Comparison of ENCODE assay signal across 9 mouse cellular contexts in genomic region chr9:76235945-76236503, GRCm38 (mm10). TPM values are rescaled to one million over a fixed set of nuclear protein-coding genes. Genes with fewer than 3 reads are reported as not detected.
DNase-seq lines count a peak whose midpoint lies in the region; ATAC-seq and TF ChIP-seq lines count a peak whose summit lies in the region.
"Had no signal": no experiment of that assay in that cellular context is flagged by ENCODE, and none has a peak within 500 bp of the region (broad histone marks: within the 10 kb centered on the region; RNA-seq: fewer than 3 reads in every experiment).

No protein-coding gene starts in this region.

- no peaks in the 10 kb centered on the region for H3K4me1 ChIP-seq in forebrain, embryonic 14.5 days (ENCODE audit: control insufficient read depth, insufficient read depth, low read length)
- H3K4me1 ChIP-seq in hindbrain, embryonic 14.5 days (replicated peaks; ENCODE audit: control insufficient read depth, insufficient read depth, low read length): no peaks in the 10 kb centered on the region
- no peaks in the 10 kb centered on the region for H3K4me1 ChIP-seq in lung, embryonic 15.5 days

- H3K36me3 ChIP-seq in forebrain, embryonic 14.5 days (ENCODE audit: control insufficient read depth, insufficient read depth, low read length): no peaks in the 10 kb centered on the region
- H3K36me3 ChIP-seq in hindbrain, embryonic 14.5 days (replicated peaks; ENCODE audit: control insufficient read depth, insufficient read depth): no peaks in the 10 kb centered on the region
- H3K36me3 ChIP-seq in lung, embryonic 15.5 days: no peaks in the 10 kb centered on the region

- DNase-seq in left cerebral cortex, adult 2 months (ENCODE audit: extremely low spot score in 1 of 2, low spot score in 2 of 2): no peak
- no peak for DNase-seq in left cerebral cortex, postnatal 25 days (ENCODE audit: low spot score in 2 of 2)
- DNase-seq in brain, embryonic 14.5 days (ENCODE audit: low read depth): peak; percentile 71
- DNase-seq in forebrain, embryonic 14.5 days (ENCODE audit: low spot score): peak; percentile 52
- peak; percentile 50 for DNase-seq in hindbrain, embryonic 14.5 days (ENCODE audit: low spot score)
- peak; percentile 63 for DNase-seq in retina, embryonic 14.5 days (ENCODE audit: low spot score)

- intact Hi-C loops in left cerebral cortex, adult 2 months (cut with DNase I): loop anchor here (1.0 to 5.0 kb wide), 2 partner anchors 109 to 474 kb away; no protein-coding TSS in a partner anchor
- intact Hi-C loops in left cerebral cortex, postnatal 25 days (cut with DNase I): loop anchor here (1.0 to 5.0 kb wide), 2 partner anchors 109 to 473 kb away; no protein-coding TSS in a partner anchor

- TF ChIP-seq CTCF in left cerebral cortex, adult 2 months (IDR thresholded peaks at IDR 0.05): no peak
- TF ChIP-seq CTCF in brain, embryonic 14.5 days (IDR thresholded peaks at IDR 0.05; ENCODE audit: borderline replicate concordance, extremely low read depth, insufficient read depth, insufficient read length): no peak

- H3K27ac ChIP-seq in left cerebral cortex, adult 2 months: no peak overlapping the region
- no peak overlapping the region for H3K27ac ChIP-seq in forebrain, embryonic 14.5 days (ENCODE audit: low read depth, low read length)
- H3K27ac ChIP-seq in hindbrain, embryonic 14.5 days: no peak overlapping the region
- H3K27ac ChIP-seq in lung, embryonic 15.5 days: peak overlapping the region; percentile 24

- TF ChIP-seq POLR2A in brain, embryonic 14.5 days (IDR thresholded peaks at IDR 0.05; ENCODE audit: borderline replicate concordance, extremely low read depth, insufficient read depth, insufficient read length, poor library complexity, severe bottlenecking): no peak

- H3K9ac ChIP-seq in forebrain, embryonic 14.5 days (ENCODE audit: low read length): peak overlapping the region; percentile 43
- H3K9ac ChIP-seq in hindbrain, embryonic 14.5 days: 0 out of 2 replicates have a peak overlapping the region, but pooled peaks have one; percentile 13
- 0 out of 2 replicates have a peak overlapping the region, but pooled peaks have one; percentile 3 for H3K9ac ChIP-seq in lung, embryonic 15.5 days

- no peaks in the 10 kb centered on the region for H3K9me3 ChIP-seq in forebrain, embryonic 14.5 days (replicated peaks; ENCODE audit: control insufficient read depth, low read length)
- H3K9me3 ChIP-seq in hindbrain, embryonic 14.5 days (ENCODE audit: control insufficient read depth, low read length): no peaks in the 10 kb centered on the region
- H3K9me3 ChIP-seq in lung, embryonic 15.5 days: no peaks in the 10 kb centered on the region

- H3K4me3 ChIP-seq in left cerebral cortex, adult 2 months: peak overlapping the region; percentile 29
- H3K4me3 ChIP-seq in forebrain, embryonic 14.5 days (ENCODE audit: low read depth, low read length): peak overlapping the region; percentile 25
- peak overlapping the region; percentile 20 for H3K4me3 ChIP-seq in hindbrain, embryonic 14.5 days (replicated peaks; ENCODE audit: low read length)
- H3K4me3 ChIP-seq in lung, embryonic 15.5 days: peak overlapping the region; percentile 37

- peak; percentile 82 for ATAC-seq in forebrain, embryonic 14.5 days
- peak; percentile 81 for ATAC-seq in hindbrain, embryonic 14.5 days (ENCODE audit: low FRiP score)
- peak; percentile 34; the same call in 1 of the 2 replicates for ATAC-seq in lung, embryonic 15.5 days (ENCODE audit: borderline replicate concordance, extremely low read depth, low FRiP score, low TSS enrichment)
- ATAC-seq in erythroid progenitor cell, adult 5-6 weeks (replicated peaks; ENCODE audit: low FRiP score, poor library complexity, severe bottlenecking): no peak

- H3K27me3 ChIP-seq in forebrain, embryonic 14.5 days (replicated peaks; ENCODE audit: control insufficient read depth, insufficient read depth, low read length): no peaks in the 10 kb centered on the region
- no peaks in the 10 kb centered on the region for H3K27me3 ChIP-seq in hindbrain, embryonic 14.5 days (ENCODE audit: control insufficient read depth, insufficient read depth, low read length)
- no peaks in the 10 kb centered on the region for H3K27me3 ChIP-seq in lung, embryonic 15.5 days

- under 1% methylated on average over 14 of the region's 14 CpGs for WGBS in forebrain, embryonic 14.5 days
- 3% methylated on average over 14 of the region's 14 CpGs for WGBS in hindbrain, embryonic 14.5 days
- 5% methylated on average over 14 of the region's 14 CpGs for WGBS in lung, embryonic 15.5 days

- peak overlapping the region; percentile 53 for H3K4me2 ChIP-seq in forebrain, embryonic 14.5 days (ENCODE audit: low read length)
- peak overlapping the region; percentile 48 for H3K4me2 ChIP-seq in hindbrain, embryonic 14.5 days (replicated peaks)
- peak overlapping the region; percentile 59 for H3K4me2 ChIP-seq in lung, embryonic 15.5 days

RNA-seq across cellular contexts. Expression of gene Gfral, which starts 22.6 kb away (rescaled TPM):
- not detected for total RNA-seq in left cerebral cortex, adult 2 months (2021)
- total RNA-seq in left cerebral cortex, postnatal 25 days (2021): not detected
- polyA plus RNA-seq in brain, embryonic 14.5 days (2012; rRNA removed): not detected in 2 replicates
- not detected in 2 replicates for polyA plus RNA-seq in forebrain, embryonic 14.5 days (2014; fragmentation: Nextera tagmentation; extraction: Ambion mirVana)
- polyA plus RNA-seq in hindbrain, embryonic 14.5 days (2014; fragmentation: Nextera tagmentation; extraction: Ambion mirVana): not detected in 2 replicates
- polyA plus RNA-seq in lung, embryonic 15.5 days (2015; fragmentation: Nextera tagmentation; extraction: Ambion mirVana): not detected in 2 replicates
- not detected in 2 replicates for total RNA-seq in erythroid progenitor cell, adult 5-6 weeks (2015; ENCODE audit: low replicate concordance)
- not detected in 2 replicates for total RNA-seq in erythroid progenitor cell, adult 5-6 weeks (2017; ENCODE audit: low replicate concordance)
- total RNA-seq: liver, adult 2 months had no signal
- polyA plus RNA-seq: liver, adult 2 months had no signal

Comparison
In these comparisons a context has a peak if more than half of its experiments do, and no peak if none do; other contexts are left out.
1. DNase-seq: peak in brain, embryonic 14.5 days (single experiment), forebrain, embryonic 14.5 days (single experiment), hindbrain, embryonic 14.5 days (single experiment) and retina, embryonic 14.5 days (single experiment); none in left cerebral cortex, adult 2 months (0 of 2) and left cerebral cortex, postnatal 25 days (0 of 2).
2. Peak in every context shown above with its lines, with median percentiles within 50 percentile points of each other: H3K4me3 ChIP-seq, H3K4me2 ChIP-seq and H3K9ac ChIP-seq.